Mouse (Mus musculus) hindbrain, embryonic 16.5 days (tissue): ENCODE measurements around the gene Shq1. TPM values are rescaled to one million over a fixed set of nuclear protein-coding genes. Genes with fewer than 3 reads are reported as not detected.

ENCODE experiments used
- ATAC-seq: fragments of 200-750 bp; cut with Nextera tagmentation; 2 replicates; pipeline ENCODE4 v1.8.0; 2017; ENCODE audit warnings: moderate TSS enrichment, moderate library complexity
- H3K27ac ChIP-seq: fragments of 300-500 bp; sonication (generic); 2 replicates; pipeline ENCODE4 v1.5.1; 2014; ENCODE audit warnings: low read depth, mild to moderate bottlenecking, control low read depth, low read length, moderate library complexity
- H3K27me3 ChIP-seq: fragments of 300-500 bp; sonication (generic); replicated peaks from 2 replicates; pipeline ENCODE4 v1.6.1; 2014; ENCODE audit warnings: low read length; ENCODE audit not compliant: control insufficient read depth, insufficient read depth
- H3K36me3 ChIP-seq: fragments of 300-500 bp; sonication (generic); 2 replicates; pipeline ENCODE4 v1.6.1; 2014; ENCODE audit warnings: mild to moderate bottlenecking, low read length, moderate library complexity, mixed read lengths; ENCODE audit not compliant: control insufficient read depth, insufficient read depth
- H3K4me1 ChIP-seq: fragments of 300-500 bp; sonication (generic); 2 replicates; pipeline ENCODE4 v1.6.1; 2014; ENCODE audit warnings: low read depth, low read length; ENCODE audit not compliant: control insufficient read depth, insufficient read depth
- H3K4me2 ChIP-seq: fragments of 300-500 bp; sonication (generic); 2 replicates; pipeline ENCODE4 v1.6.1; 2014; ENCODE audit warnings: mild to moderate bottlenecking, low read length, control low read depth, moderate library complexity
- H3K4me3 ChIP-seq: fragments of 300-500 bp; sonication (generic); 2 replicates; pipeline ENCODE4 v1.5.1; 2014; ENCODE audit warnings: mild to moderate bottlenecking, low read length, control low read depth, moderate library complexity
- H3K9ac ChIP-seq: fragments of 300-500 bp; sonication (generic); 2 replicates; pipeline ENCODE4 v1.6.1; 2014; ENCODE audit warnings: low read depth, mild to moderate bottlenecking, control low read depth, low read length, moderate library complexity
- H3K9me3 ChIP-seq: fragments of 300-500 bp; sonication (generic); 2 replicates; pipeline ENCODE4 v1.6.1; 2014; ENCODE audit warnings: mild to moderate bottlenecking, low read length, moderate library complexity; ENCODE audit not compliant: control insufficient read depth
- WGBS: fragments of 180-500 bp; shearing (Covaris S2); extraction: QIAGEN DNeasy Blood & Tissue Kit; methylation state at CpG from one replicate; pipeline ENCODE4 v1.1.7; 2014; 5-methylcytosine and 5-hydroxymethylcytosine counted together
- polyA plus RNA-seq: library from polyadenylated mRNA; unstranded; fragments of >200 nt; fragmentation: Nextera tagmentation; extraction: Ambion mirVana; gene quantifications from 2 replicates; pipeline ENCODE4 v1.2.1, GENCODE M21; 2015

The Shq1 gene
- polyA plus RNA-seq, 1 experiment from 2014 or later = 8.9 TPM

GRCm38 (mm10) chr6:100708248-100708647, 37.3 kb upstream of the Shq1 start:
- WGBS = 89% methylated on average over 1 of the region's 1 CpGs
- ATAC-seq = no peak
- Histone ChIP-seq H3K36me3 (no peaks in the 10 kb centered on the region), H3K9me3 (no peaks in the 10 kb centered on the region), H3K4me1 (peaks cover 12% of the 10 kb centered on the region), H3K9ac (no peak overlapping the region), H3K27me3 (peaks cover 3% of the 10 kb centered on the region), H3K4me2 (no peak overlapping the region), H3K4me3 (no peak overlapping the region), H3K27ac (no peak overlapping the region)

- Histone ChIP-seq H3K4me2 (no peak overlapping the region), H3K9ac (no peak overlapping the region), H3K27ac (no peak overlapping the region), H3K4me1 (peaks cover 12% of the 10 kb centered on the region), H3K27me3 (peaks cover 4% of the 10 kb centered on the region), H3K36me3 (no peaks in the 10 kb centered on the region), H3K9me3 (no peaks in the 10 kb centered on the region; the same call in 1 of the 2 replicates), H3K4me3 (no peak overlapping the region)
- no peak for ATAC-seq
- 55% methylated on average over 7 of the region's 7 CpGs for WGBS
These were observed 36.6 kb upstream of the Shq1 start for GRCm38 (mm10) chr6:100707557-100707956.

GRCm38 (mm10) chr6:100706861-100707260, 35.9 kb upstream of the Shq1 start:
- Histone ChIP-seq H3K4me3 (no peak overlapping the region), H3K9ac (no peak overlapping the region), H3K27me3 (peaks cover 4% of the 10 kb centered on the region), H3K4me1 (peaks cover 12% of the 10 kb centered on the region), H3K4me2 (no peak overlapping the region), H3K27ac (no peak overlapping the region), H3K9me3 (no peaks in the 10 kb centered on the region; the same call in 1 of the 2 replicates), H3K36me3 (no peaks in the 10 kb centered on the region)
- WGBS = 70% methylated on average over 6 of the region's 6 CpGs
- ATAC-seq = no peak

GRCm38 (mm10) chr6:100705366-100705811, 34.4 kb upstream of the Shq1 start:
- no peak for ATAC-seq
- WGBS = 2% methylated on average over 15 of the region's 15 CpGs
- Histone ChIP-seq H3K4me1 (peaks cover 12% of the 10 kb centered on the region), H3K27ac (no peak overlapping the region), H3K36me3 (no peaks in the 10 kb centered on the region), H3K9me3 (no peaks in the 10 kb centered on the region; the same call in 1 of the 2 replicates), H3K9ac (peak overlapping the region; percentile 80; the same call in 1 of the 2 replicates), H3K27me3 (peaks cover 4% of the 10 kb centered on the region), H3K4me3 (peak overlapping the region; percentile 77), H3K4me2 (peak overlapping the region; percentile 99)

GRCm38 (mm10) chr6:100704574-100705365, 33.8 kb upstream of the Shq1 start, which contains the start of gene Gxylt2:
TSS of gene Gxylt2 (plus strand) at chr6:100704734.
- peak; percentile 93 for ATAC-seq
- Histone ChIP-seq H3K4me3 (peak within 1 kb of the TSS; percentile 77), H3K4me1 (peaks cover 12% of the 10 kb centered on the region), H3K4me2 (peak within 1 kb of the TSS; percentile 99), H3K27ac (peak within 1 kb of the TSS; percentile 51; the same call in 1 of the 2 replicates), H3K27me3 (peaks cover 4% of the 10 kb centered on the region), H3K36me3 (no peaks in the 10 kb centered on the region), H3K9ac (peak within 1 kb of the TSS; percentile 80), H3K9me3 (no peaks in the 10 kb centered on the region; the same call in 1 of the 2 replicates)
- under 1% methylated on average over 61 of the region's 77 CpGs for WGBS

- no peak overlapping the region for H3K27ac ChIP-seq
- H3K4me2 ChIP-seq = peak overlapping the region; percentile 99
- 26% methylated on average over 8 of the region's 8 CpGs for WGBS
- H3K4me1 ChIP-seq = peaks cover 12% of the 10 kb centered on the region
- H3K36me3 ChIP-seq = no peaks in the 10 kb centered on the region
- ATAC-seq = peak; percentile 21; the same call in 1 of the 2 replicates
- peaks cover 4% of the 10 kb centered on the region for H3K27me3 ChIP-seq
- peak overlapping the region; percentile 80 for H3K9ac ChIP-seq
- no peaks in the 10 kb centered on the region; the same call in 1 of the 2 replicates for H3K9me3 ChIP-seq
- H3K4me3 ChIP-seq = peak overlapping the region; percentile 77
These were observed 33.2 kb upstream of the Shq1 start for GRCm38 (mm10) chr6:100704197-100704573.

GRCm38 (mm10) chr6:100700774-100701173, 29.8 kb upstream of the Shq1 start:
- no peak overlapping the region for H3K27ac ChIP-seq
- peaks cover 4% of the 10 kb centered on the region for H3K27me3 ChIP-seq
- H3K4me3 ChIP-seq = no peak overlapping the region
- 44% methylated on average over 5 of the region's 5 CpGs for whole genome bisulfite sequencing
- H3K9me3 ChIP-seq = no peaks in the 10 kb centered on the region; the same call in 1 of the 2 replicates
- H3K36me3 ChIP-seq = no peaks in the 10 kb centered on the region
- no peak for ATAC-seq
- H3K4me2 ChIP-seq = no peak overlapping the region
- H3K9ac ChIP-seq = no peak overlapping the region
- H3K4me1 ChIP-seq = peaks cover 12% of the 10 kb centered on the region

GRCm38 (mm10) chr6:100699986-100700385, 29.0 kb upstream of the Shq1 start:
- H3K27ac ChIP-seq = no peak overlapping the region
- WGBS = 89% methylated on average over 5 of the region's 5 CpGs

GRCm38 (mm10) chr6:100686341-100686740, 15.4 kb upstream of the Shq1 start:
- 75% methylated on average over 2 of the region's 2 CpGs for WGBS

More at GRCm38 (mm10) chr6:100699986-100700385, 29.0 kb upstream of the Shq1 start:
- Histone ChIP-seq H3K9me3 (no peaks in the 10 kb centered on the region; the same call in 1 of the 2 replicates), H3K4me1 (peaks cover 5% of the 10 kb centered on the region), H3K4me3 (no peak overlapping the region), H3K36me3 (no peaks in the 10 kb centered on the region), H3K9ac (no peak overlapping the region), H3K4me2 (no peak overlapping the region), H3K27me3 (peaks cover 4% of the 10 kb centered on the region)
- ATAC-seq = no peak

More at GRCm38 (mm10) chr6:100686341-100686740, 15.4 kb upstream of the Shq1 start:
- Histone ChIP-seq H3K4me1 (no peaks in the 10 kb centered on the region), H3K4me3 (no peak overlapping the region), H3K27ac (no peak overlapping the region), H3K9ac (no peak overlapping the region), H3K4me2 (no peak overlapping the region), H3K9me3 (no peaks in the 10 kb centered on the region), H3K27me3 (no peaks in the 10 kb centered on the region), H3K36me3 (no peaks in the 10 kb centered on the region)
- no peak for ATAC-seq
